Mouse (Mus musculus) cerebellum, adult 2 months (tissue): ENCODE measurements around the gene Aprt.

Source experiments
- CTCF ChIP-seq: fragments of 200-500 bp; IDR thresholded peaks from 2 replicates; pipeline ENCODE4 v1.5.1; 2011; ENCODE audit warnings: low read depth, mild to moderate bottlenecking, control low read depth, low read length, moderate library complexity, borderline replicate concordance; ENCODE audit not compliant: insufficient read depth
- POLR2A ChIP-seq: fragments of 200-500 bp; IDR thresholded peaks from 2 replicates; pipeline ENCODE4 v1.6.1; 2011; ENCODE audit warnings: low read length, control low read depth, borderline replicate concordance; ENCODE audit not compliant: insufficient read depth

- TF ChIP-seq CTCF (no peak), POLR2A (no peak)
Measured at GRCm38 (mm10) chr8:122525004-122525403, 51.7 kb downstream of the Aprt start.
